Mouse (Mus musculus): Measurements from ENCODE around the gene Mnx1.
"Not testable (repeated sequence)": the region's sequence is repeated elsewhere in the genome, so short reads cannot be mapped to it uniquely, and the experiment has no call there.

Gene Mnx1

DNA sequence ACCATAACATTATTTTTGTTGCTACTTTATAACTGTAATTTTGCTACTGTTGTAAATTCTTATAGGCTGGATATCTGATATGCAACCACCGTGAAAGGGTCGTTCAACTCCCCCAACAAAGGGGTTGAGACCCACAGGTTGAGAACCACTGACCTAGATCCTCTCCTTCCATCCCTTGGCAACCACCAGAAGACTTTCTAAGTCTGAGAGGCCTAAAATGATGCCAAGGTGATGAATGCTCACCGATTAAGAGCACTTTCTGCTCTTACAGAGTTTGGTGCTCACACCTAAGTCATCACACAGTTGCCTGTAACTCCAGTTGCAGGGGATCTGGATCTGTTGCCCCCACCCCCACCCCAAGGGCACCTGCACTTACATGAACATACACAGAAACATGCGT is 8.8 kb downstream of the Mnx1 start:
- no peak for DNase-seq (ENCODE audit: low read depth, low spot score)

DNA sequence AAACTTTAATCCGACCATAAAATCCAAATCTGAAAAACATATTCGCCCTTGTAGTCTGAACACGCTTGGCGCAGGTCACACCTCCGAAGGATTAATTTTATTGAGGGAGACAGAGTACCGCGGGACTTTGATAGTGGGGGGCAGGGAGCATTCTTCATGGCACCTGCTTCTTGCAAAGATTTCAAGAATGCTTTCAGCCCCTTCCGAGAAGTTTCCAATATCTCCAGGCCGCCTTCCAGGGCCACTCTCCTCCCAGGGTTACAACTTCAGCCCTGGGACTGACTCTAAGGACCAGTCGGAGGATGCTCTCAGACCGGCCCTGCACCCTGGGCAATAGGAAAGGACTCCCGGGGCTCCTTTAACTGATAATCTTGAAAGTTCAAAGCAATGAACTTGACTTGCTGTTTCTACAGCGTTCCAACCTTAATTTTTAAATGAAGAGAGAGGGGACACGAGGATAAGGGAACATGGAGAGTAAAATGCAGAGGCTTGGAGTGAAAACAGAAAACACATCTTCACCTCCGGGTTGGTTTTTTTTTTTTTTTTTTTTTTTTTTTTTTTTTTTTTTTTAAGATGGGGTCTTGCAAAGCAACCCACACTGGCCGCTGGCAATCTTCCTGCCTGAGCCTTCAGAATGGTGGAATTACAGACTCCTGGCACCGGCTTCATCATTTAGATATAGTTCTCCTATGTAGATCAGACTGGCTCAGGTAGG is 9.8 kb downstream of the Mnx1 start:
- no peak for DNase-seq (ENCODE audit: low read depth, low spot score)

GRCm38 (mm10) chr5:29467489-29468350 is 10.6 kb downstream of the Mnx1 start:
- no peak for DNase-seq (ENCODE audit: low read depth, low spot score)

- no peak for DNase-seq (ENCODE audit: low read depth, low spot score)
Observed at GRCm38 (mm10) chr5:29462943-29463686, 15.2 kb downstream of the Mnx1 start.

DNA sequence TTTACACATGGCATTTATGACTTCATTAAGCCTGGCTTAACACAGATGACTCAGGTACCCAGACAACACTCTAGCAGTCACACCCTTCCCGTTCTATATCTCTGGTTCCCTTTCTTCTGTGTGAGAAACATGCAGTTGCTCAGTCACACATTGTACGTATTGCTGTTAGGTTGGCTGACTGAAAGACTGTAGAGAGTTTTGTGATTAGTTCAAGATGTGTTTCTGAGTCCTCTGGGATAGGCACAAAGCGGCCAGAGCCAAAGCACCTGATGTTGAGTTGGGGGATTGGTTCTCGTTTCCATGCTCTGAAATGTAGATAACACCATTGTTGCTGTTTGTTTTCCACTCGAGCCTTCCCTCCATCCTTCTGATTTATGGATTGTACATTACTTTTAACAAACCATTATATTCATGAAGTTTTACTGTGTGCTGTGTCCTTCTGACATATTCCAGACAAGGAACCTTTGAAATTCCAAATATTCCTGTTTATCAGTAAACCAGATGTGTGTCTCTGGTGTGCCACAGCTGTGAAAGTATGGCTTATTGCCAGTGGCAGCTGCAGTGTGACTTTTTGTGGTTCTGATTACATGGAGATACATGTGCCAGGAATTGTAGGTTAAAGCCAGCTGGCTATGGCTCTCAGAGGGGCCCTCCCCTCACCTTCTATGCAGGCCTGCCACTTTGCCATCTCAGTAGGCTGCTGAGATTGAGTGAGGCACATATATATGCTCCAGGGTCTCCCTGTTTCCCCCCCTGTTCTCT is 21.2 kb downstream of the Mnx1 start:
- DNase-seq (ENCODE audit: low read depth, low spot score) = no peak

- no peak for DNase-seq (ENCODE audit: low read depth, low spot score)
Observed at GRCm38 (mm10) chr5:29452352-29452751, 25.9 kb downstream of the Mnx1 start.

DNA sequence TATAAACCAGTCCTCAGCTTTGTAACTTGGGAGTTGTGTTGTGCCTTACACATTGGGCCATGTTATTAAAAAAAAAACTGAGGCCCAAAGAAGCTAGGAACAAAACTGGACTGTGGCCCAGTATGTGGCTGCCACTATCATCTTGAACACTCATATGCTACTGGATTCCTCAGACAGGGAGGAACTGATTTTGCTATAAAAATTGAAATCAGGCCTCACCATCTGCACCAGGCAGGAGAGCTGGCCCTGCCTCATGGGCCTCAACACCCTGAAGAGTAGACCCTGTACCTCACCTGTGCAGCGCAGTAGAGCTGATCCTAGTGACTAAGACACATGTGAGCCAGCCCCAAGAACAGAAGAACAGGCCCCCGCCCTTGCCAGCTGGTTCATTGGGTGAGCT is 33.0 kb downstream of the Mnx1 start:
- DNase-seq (ENCODE audit: low read depth, low spot score) = no peak

DNA sequence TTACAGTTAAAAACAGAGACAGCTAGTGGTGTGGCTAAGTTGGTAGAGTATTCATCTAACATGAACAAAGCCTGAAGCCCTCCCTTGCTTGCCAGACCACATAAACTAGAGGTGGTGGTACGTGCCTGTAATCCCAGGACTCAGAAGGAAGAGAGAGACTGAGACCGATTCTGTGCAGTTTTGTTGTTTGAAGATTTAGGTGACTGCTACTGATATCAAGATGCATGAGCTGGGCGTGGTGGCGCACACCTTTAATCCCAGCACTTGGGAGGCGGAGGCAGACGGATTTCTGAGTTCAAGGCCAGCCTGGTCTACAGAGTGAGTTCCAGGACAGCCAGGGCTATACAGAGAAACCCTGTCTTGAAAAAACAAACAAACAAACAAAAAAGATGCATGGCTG is 41.5 kb downstream of the Mnx1 start:
- DNase-seq (ENCODE audit: low read depth, low spot score) = not testable (repeated sequence)

DNA sequence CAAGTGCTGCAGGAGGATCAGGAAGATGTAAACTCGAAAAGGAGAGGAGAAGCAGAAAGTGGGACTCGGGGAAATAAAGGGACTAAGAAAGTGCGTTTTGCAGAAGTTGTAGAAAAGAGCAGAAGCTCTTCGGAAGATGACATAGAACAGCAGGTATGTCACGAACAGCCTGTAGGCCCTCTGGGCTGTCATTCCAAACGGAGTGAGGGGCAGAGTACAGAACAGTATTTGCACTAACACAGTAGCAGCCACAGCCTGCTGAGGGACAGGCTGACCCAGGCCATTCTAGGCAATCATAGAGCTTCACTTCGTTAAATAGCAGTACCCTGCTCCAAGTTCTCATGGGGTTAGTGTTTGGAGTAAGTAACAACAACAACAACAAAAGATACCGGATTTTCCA is 42.8 kb downstream of the Mnx1 start:
- DNase-seq (ENCODE audit: low read depth, low spot score) = no peak

DNA sequence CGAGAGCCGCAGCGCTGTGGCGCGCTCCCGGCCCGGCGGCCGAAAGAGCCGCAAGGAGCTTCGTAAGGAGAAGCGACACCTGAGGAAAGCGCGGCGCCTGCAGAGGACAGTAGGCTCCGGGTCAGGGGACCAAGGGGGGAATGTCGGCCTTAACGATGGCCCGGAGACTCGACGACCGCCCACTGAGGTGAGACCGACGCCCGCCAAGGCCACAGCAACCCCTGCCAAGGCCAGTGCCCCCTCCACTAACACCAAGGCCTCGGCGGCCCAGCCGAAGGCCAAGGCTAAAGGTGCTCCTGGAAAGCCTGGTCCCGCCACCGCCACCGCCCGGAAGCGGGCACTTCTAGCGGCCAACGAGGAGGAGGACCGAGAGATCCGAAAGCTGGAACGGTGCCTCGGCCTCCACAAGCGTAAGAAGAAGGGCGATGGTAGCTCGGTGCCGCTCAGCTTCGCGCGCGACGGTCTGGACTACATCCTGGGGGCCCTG is 43.4 kb downstream of the Mnx1 start:
- DNase-seq (ENCODE audit: low read depth, low spot score) = no peak

GRCm38 (mm10) chr5:29434228-29434871 is 43.9 kb downstream of the Mnx1 start, which contains the start of gene Nom1:
TSS of gene Nom1 (plus strand) at chr5:29434664.
- peak; percentile 80 for DNase-seq (ENCODE audit: low read depth, low spot score)

GRCm38 (mm10) chr5:29423330-29423729 is 54.9 kb downstream of the Mnx1 start:
- not testable (repeated sequence) for DNase-seq (ENCODE audit: low read depth, low spot score)
